Mouse (Mus musculus) brain, embryonic 18.5 days (tissue): ENCODE data around the gene Gpd2.

Experiments used
- DNase-seq: peaks from one replicate; pipeline ENCODE4 v3.0.0-alpha.2; 2012; ENCODE audit warnings: low read depth, low spot score

Gene Gpd2

DNA sequence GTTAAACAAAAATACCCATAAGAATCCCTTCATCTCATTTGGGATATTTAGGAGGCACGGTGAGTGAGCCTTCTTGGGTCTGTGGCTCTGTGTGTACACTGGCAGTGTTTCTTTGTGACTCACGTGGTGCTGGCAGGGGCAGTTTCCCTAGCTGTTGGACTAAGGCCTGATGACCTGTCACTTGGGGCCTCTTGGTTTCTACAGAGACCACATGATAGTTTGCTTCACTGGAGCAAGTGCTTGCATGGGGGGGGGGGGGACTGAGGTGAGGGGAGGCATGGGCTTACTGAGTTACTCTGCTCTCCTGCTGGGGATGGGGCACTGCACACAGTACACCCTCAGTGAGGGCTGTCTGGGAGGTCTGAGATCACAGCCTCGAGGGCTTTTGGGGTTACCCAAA is 64.1 kb downstream of the Gpd2 start:
- DNase-seq = no peak

DNA sequence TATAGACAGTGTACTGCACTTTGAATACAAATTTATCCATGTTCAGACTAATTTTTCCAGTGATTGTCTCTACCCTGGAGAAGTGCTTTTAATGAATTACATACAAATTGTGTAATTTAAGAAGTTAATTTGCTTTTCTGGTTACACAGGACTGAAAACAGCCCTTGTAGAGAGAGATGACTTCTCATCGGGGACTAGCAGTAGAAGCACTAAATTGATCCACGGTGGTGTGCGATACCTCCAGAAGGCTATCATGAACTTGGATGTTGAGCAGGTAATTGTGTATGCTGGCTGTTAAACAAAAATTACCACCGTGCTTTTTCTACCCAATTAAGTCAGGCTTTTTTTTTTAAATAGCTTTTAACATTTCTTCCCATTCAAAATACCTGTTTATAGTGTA is 66.8 kb downstream of the Gpd2 start:
- DNase-seq = no peak

GRCm38 (mm10) chr2:57312268-57312797 is 74.9 kb downstream of the Gpd2 start:
- DNase-seq = no peak

DNA sequence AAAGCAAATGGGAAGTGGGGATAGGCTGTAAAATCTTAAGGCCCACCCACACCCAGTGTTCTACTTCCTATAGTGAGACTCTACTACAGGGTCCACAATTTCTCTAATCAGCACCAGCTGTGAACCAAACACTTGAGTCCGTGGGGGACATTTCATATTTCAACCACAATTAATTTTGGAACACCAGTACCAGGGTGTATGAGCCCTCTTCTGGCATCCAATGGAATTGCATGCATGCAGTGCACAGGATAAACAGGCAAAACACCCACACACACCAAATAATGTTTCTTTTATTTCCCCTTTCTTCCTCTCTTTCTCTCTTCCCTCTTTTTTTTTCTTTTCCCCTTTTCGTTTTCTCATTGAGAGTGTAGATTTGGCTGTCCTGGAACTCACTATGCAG is 78.6 kb downstream of the Gpd2 start:
- no peak for DNase-seq

- DNase-seq = no peak
These were observed 80.9 kb downstream of the Gpd2 start for GRCm38 (mm10) chr2:57318336-57318735.

DNA sequence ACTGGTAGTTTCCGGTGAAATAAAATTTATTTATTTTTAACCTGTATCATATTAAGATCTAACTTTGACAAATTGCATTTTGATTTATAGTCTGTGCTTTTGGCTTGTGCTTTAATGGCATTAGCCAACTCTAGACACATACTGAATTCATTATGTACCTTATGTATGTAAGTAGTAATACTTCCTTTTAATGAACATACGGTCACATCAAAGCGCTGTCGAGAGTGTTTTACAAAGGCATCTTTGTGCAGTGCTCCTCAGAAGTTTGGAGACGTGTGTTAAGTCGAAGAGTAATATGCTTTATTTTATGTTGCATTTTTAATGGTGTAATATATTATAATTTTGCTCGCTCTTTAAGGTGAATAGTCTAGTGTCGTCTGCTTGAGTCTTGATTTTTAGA is 88.7 kb downstream of the Gpd2 start:
- DNase-seq = no peak

DNA sequence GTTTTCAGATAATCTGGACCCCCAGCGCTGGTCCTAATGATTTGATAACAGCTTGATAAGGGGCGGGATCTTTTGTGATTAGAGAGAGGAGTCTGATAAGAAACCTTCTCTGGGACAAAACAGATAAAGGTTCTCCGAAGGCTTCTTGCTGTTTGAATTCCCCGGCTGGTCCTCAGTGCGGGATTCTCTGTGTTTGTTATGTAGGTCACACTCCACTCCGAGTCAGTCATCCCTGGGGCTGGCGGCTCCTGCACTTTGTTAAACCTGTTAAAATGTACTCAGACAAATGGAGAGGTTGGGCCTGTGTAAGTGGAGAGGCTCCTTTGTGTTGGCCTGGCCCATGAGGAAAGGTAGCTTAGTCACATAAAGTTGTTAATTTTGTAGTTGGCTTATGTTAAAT is 91.9 kb downstream of the Gpd2 start:
- DNase-seq = no peak

DNA sequence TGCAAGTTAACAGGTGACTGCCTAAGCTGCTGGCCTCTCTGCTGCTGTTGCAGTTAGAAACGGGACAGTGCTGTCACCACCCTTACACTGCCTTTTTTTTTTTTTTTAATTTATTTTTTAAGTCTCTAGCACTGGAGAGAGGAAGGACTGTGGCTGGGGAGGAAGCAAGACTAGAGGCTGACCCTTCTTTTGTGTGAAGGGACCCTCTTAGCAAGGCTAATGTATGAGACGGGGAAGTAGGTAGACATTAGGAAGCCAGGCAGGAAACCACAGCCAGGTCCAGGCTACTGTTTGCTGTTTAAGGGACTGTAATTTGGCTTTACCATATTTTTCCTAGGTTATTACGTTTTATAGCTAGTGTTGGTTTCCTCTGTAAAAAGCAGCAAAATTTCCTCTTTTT is 93.4 kb downstream of the Gpd2 start:
- no peak for DNase-seq

- no peak for DNase-seq
These were observed 93.8 kb downstream of the Gpd2 start for GRCm38 (mm10) chr2:57331266-57331665.

DNA sequence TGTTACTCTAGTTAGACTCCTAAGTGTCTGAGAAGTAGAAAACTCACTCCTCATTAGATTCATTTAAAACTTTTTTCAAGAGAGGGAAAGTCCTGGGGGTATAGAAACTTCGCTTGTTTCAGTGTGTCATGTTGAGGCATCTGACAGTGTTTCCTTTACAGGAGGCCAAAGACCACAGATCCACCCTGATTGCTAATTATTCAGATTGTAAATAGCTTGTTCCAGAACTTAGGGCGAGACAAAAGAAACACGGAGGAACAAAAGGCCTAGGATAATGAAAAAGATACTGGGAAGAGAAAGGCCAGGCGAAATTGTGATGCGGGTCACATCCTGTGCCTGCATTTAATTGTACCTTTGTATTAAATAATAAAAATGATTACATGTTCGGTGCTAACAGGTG is 96.0 kb downstream of the Gpd2 start:
- no peak for DNase-seq

DNA sequence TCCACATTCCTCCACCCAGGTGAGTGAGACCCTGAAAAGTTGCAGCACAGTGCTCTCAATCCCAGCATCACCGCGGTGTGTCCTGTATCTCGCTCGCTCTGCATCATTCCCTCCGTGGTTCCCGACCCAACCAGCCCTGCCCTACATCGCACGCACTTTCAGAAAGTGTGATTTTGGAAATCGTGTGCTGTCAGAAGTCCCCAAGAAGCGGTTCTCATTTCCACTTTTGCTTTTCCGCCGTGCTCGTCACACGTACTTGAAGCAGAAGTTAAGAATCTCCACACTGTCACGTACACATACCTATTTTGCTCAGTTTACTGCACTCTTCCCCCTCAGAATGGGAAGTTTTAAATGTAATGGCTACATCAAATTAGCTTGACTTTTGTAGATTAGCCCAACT is 98.0 kb downstream of the Gpd2 start:
- no peak for DNase-seq

- no peak for DNase-seq
These were observed 101.3 kb downstream of the Gpd2 start for GRCm38 (mm10) chr2:57338779-57339178.

GRCm38 (mm10) chr2:57342910-57343309 is 105.5 kb downstream of the Gpd2 start:
- no peak for DNase-seq

- DNase-seq = no peak
These were observed 113.2 kb downstream of the Gpd2 start for GRCm38 (mm10) chr2:57350615-57351014.

DNA sequence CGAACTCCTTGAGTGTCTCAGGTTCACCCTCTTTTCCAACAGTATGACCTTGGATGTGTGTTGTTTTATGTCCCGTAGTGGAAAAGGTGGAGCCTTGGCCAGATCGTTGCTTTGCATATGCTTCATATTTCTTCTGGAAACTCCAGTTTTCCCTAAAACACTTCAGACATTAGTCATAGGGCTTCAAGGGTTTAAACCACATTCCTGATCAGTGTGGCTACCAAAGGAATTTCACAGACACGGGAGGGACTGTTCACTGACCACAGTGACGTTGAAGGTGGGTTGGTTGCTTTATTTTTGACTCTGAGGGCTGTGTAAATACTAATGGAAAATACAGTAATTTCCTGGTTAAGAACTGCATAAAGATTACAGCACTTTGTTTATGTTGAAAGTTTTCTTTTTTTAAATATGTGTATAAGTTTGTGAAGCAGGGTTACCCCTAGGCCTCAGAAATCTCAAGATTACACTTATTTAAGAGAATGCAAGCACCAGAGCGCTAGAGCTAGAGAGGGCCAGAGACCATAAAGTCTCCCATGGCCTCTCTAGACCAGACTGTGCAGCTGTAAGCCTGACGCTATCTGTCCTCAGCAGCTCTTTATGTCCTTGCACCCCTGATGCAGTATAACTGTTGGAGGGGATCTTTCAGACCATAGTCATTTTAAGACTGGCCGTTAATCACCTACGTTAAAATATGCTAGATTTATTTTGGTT is 116.4 kb downstream of the Gpd2 start:
- DNase-seq = no peak

GRCm38 (mm10) chr2:57354848-57355247 is 117.4 kb downstream of the Gpd2 start:
- DNase-seq = no peak

GRCm38 (mm10) chr2:57356222-57356822 is 118.9 kb downstream of the Gpd2 start:
- DNase-seq = no peak

- DNase-seq = no peak
These were observed 125.1 kb downstream of the Gpd2 start for GRCm38 (mm10) chr2:57362503-57362902.

- DNase-seq = no peak
These were observed 137.2 kb downstream of the Gpd2 start for GRCm38 (mm10) chr2:57374647-57375046.

GRCm38 (mm10) chr2:57375138-57375837 is 137.9 kb downstream of the Gpd2 start:
- DNase-seq = no peak

DNA sequence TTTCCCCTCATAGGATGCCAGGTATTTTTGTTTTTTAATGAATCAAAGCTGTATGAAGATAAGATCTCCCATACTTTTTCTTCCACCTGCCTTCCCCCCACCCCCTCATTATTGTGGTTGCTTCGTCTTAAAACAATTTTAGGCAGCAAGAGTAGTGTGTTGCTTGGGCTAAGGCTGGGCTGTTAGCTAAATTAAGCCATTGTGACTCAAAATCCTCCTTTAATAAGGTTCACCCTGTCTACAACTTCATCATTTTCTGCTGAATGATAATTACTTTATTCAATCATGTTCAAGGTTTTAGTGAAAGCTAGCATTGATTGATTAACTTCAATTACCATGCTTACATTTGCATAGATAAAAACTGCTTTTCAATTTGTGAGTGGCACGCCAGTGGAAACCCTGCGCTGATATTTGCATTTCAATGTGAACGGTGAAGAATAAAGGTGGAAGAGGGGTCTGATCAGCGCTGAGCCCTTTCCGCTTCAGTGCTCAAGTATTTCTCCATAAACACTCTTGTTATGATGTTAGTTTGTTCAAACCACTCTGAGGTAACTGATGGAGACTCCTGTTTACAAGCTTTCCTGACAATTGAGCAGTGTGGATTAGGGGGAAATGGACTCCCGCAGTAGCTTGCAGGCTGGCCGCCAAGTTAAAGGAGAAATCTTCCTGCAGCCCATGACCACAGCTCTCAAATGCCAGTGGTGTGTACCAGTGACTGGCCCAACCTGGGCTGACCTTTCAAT is 140.9 kb downstream of the Gpd2 start:
- no peak for DNase-seq

DNA sequence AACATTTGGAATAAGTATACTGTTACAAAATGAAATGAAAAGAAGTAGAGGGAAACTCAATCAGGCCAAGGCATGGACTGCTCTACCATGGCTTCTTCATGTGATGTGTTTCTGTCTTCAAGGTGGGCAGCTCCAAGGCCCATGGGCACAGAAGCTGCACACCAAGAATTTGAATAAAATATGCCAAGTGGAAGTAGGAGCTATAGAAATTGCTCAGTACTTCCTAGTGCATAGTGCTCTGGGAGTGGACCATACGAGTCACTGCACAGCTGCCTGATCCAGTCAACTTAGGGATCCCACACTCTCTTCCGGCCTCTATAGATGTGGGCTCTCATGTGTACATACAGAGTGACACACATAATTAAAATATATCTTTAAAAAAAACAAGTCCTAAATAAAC is 147.2 kb downstream of the Gpd2 start:
- no peak for DNase-seq
